Mouse (Mus musculus) G1E (cell line): ENCODE measurements around the gene Ins2. TPM values are rescaled to one million over a fixed set of nuclear protein-coding genes. Genes with fewer than 3 reads are reported as not detected.

ENCODE experiments used
- ATAC-seq: 2 replicates; pipeline ENCODE4 v1.8.0; 2016; ENCODE audit warnings: mild to moderate bottlenecking; ENCODE audit not compliant: insufficient number of reproducible peaks, poor library complexity, low FRiP score, severe bottlenecking; ENCODE audit errors: extremely low read depth
- DNase-seq: peaks from one replicate; pipeline ENCODE4 v3.0.0; 2012; ENCODE audit warnings: low spot score
- H3K27me3 ChIP-seq: 2 replicates; pipeline ENCODE4 v1.6.1; 2012; ENCODE audit warnings: mild to moderate bottlenecking, low read length, inconsistent platforms; ENCODE audit not compliant: insufficient read depth
- H3K36me3 ChIP-seq: replicated peaks from 2 replicates; pipeline ENCODE3; 2012; ENCODE audit warnings: mild to moderate bottlenecking, inconsistent platforms
- H3K4me1 ChIP-seq: 2 replicates; pipeline ENCODE4 v1.6.1; 2012; ENCODE audit warnings: low read depth, low read length, inconsistent platforms, mixed read lengths; ENCODE audit not compliant: insufficient read depth
- H3K4me3 ChIP-seq: 2 replicates; pipeline ENCODE4 v1.5.1; 2012; ENCODE audit warnings: low read depth, mild to moderate bottlenecking, inconsistent platforms, low read length, moderate library complexity, mixed read lengths
- H3K9me3 ChIP-seq: replicated peaks from 2 replicates; pipeline ENCODE4 v1.6.1; 2012; ENCODE audit warnings: inconsistent platforms
- CTCF ChIP-seq: IDR thresholded peaks from 2 replicates; pipeline ENCODE4 v1.5.1; 2012; ENCODE audit warnings: low read depth, low read length, inconsistent platforms, mixed read lengths
- GATA1 ChIP-seq: IDR thresholded peaks from 2 replicates; pipeline ENCODE4 v1.6.1; 2012; ENCODE audit warnings: borderline replicate concordance, low read length, inconsistent platforms, mixed read lengths
- GATA2 ChIP-seq: IDR thresholded peaks from 2 replicates; pipeline ENCODE4 v1.6.1; 2012; ENCODE audit warnings: low read depth, low read length, inconsistent platforms, borderline replicate concordance
- POLR2AphosphoS5 ChIP-seq: IDR thresholded peaks from 2 replicates; pipeline ENCODE4 v1.6.1; 2012; ENCODE audit warnings: low read depth, low read length, inconsistent platforms; ENCODE audit not compliant: insufficient replicate concordance
- TAL1 ChIP-seq: conservative IDR thresholded peaks from 2 replicates; pipeline ENCODE4 v1.6.1; 2012; ENCODE audit warnings: low read depth, low read length, inconsistent platforms, mixed read lengths
- polyA plus RNA-seq: library from polyadenylated mRNA; stranded (reverse); fragments of >175 nt; gene quantifications from 2 replicates; pipeline ENCODE4 v1.2.3, GENCODE M21; 2012
- total RNA-seq, 2 experiments: library from RNA; stranded (forward) in 1 of 2; stranded (reverse) in 1 of 2; fragments of 200-1000 nt in 1 of 2; fragments of >200 nt in 1 of 2; fragmentation: Nextera tagmentation in 1 of 2; gene quantifications; 2 replicates each; pipeline ENCODE4 v1.2.3; 2014 to 2017

The Ins2 gene
- total and polyA plus RNA-seq, 3 experiments, result 0.38 TPM; not detected in 2

DNA sequence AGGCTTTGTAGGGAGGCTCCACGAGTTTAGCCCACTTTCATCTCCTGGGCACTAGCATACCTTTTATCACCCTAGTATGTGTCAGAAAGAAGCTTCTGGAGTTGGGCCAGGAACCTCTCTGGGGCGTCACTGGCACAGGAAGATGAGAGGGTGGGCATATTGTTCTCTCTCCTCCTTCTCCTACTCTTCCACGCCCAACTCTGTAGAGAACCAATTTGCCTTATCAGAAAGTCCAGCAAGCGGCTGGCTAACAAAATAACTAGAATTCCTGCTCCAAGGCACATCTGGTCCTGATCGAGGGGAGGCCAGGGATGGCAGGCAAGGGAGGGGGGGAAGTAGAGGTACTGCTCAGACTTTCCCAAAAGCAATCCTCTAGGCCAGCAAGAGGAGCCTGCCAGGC is 98.1 kb downstream of the Ins2 start:
- peaks cover 6% of the 10 kb centered on the region for H3K27me3 ChIP-seq
- no peak for ATAC-seq
- no peak for TF ChIP-seq CTCF
- no peak for TF ChIP-seq GATA1
- no peak for TF ChIP-seq POLR2AphosphoS5
- no peak for TF ChIP-seq TAL1
- no peaks in the 10 kb centered on the region for H3K36me3 ChIP-seq
- H3K9me3 ChIP-seq, result no peaks in the 10 kb centered on the region
- no peak for DNase-seq
- no peak overlapping the region for H3K4me3 ChIP-seq
- no peaks in the 10 kb centered on the region for H3K4me1 ChIP-seq

DNA sequence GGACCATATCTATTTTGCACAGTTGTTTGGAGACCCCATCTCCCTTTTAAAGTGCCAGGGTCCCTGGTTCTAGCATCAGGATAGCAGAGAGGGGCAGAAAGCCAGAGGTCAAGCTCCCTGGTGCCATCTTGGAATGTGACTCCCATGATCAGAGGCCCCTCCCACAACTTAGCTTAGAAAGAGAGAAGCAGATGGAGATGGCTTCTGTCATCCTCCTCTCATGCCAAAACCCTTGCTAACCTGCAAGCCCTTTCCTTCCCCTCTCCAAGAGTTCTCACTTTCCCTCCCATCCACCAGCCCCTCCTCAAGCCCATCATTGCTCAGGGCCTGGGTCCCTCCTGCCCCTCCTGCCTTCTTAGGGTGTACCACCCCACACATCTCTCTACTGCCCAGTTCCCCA is 107.0 kb downstream of the Ins2 start:
- Histone ChIP-seq H3K27me3 (peaks cover 3% of the 10 kb centered on the region), H3K9me3 (no peaks in the 10 kb centered on the region), H3K36me3 (no peaks in the 10 kb centered on the region), H3K4me1 (no peaks in the 10 kb centered on the region), H3K4me3 (no peak overlapping the region)
- ATAC-seq (no peak), DNase-seq (no peak)
- TF ChIP-seq GATA1, result no peak
- TF ChIP-seq TAL1, result no peak
- no peak for TF ChIP-seq CTCF
- no peak for TF ChIP-seq POLR2AphosphoS5
- no peak for TF ChIP-seq GATA2

DNA sequence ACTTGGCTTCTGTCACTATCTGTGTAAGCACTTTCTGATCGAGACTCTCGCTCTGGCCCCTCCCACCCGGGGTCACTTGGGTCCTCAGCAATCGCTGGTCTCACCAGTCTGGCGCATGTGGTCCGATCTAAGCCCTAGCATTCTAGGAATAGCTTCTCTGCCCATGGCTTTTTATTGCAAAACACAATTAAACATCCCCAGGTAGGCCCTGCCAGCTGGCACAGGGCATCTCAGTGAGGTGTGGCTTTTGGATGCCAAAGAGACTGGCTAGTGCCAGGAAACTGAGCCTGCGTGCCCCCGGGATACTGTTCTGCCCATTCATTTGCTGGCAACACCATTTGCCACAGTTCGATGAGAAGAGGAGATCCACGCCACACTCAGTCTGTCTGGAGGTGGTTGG is 112.5 kb downstream of the Ins2 start:
- no peaks in the 10 kb centered on the region for H3K4me1 ChIP-seq
- H3K4me3 ChIP-seq, result no peak overlapping the region
- no peaks in the 10 kb centered on the region; the same call in 1 of the 2 replicates for H3K27me3 ChIP-seq
- TF ChIP-seq GATA1 (no peak), GATA2 (no peak), POLR2AphosphoS5 (no peak), CTCF (no peak), TAL1 (no peak)
- H3K9me3 ChIP-seq, result no peaks in the 10 kb centered on the region
- DNase-seq (no peak), ATAC-seq (no peak)
- no peaks in the 10 kb centered on the region for H3K36me3 ChIP-seq

DNA sequence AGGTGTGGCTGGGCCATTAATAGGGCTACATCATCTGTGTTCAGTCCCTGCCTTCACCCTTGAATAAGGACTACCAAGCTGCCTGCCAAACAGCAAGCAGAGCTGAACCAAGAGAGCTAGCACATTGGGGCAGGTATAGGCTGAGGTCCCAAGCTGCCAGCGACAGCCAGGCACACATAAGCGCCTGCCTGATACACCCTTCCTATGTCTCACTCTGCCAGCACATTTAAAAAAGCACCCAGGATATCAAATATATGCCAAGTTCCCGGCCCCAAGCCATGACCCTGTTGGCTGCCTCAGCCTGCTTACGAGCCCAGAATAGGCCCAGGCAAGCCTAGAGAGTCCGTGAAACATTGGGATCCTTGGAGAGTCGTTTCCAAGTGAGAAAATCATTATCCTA is 113.4 kb downstream of the Ins2 start:
- Histone ChIP-seq H3K4me3 (no peak overlapping the region), H3K27me3 (no peaks in the 10 kb centered on the region; the same call in 1 of the 2 replicates), H3K36me3 (no peaks in the 10 kb centered on the region), H3K4me1 (no peaks in the 10 kb centered on the region), H3K9me3 (no peaks in the 10 kb centered on the region)
- TF ChIP-seq GATA1 (no peak), POLR2AphosphoS5 (no peak), CTCF (no peak), GATA2 (no peak), TAL1 (no peak)
- DNase-seq (no peak), ATAC-seq (no peak)

Other genes starting within 250 kb of the Ins2 start
- not detected in 2 replicates for gene Tnnt3, start 244.5 kb downstream of the Ins2 start, total RNA-seq (2014; fragmentation: Nextera tagmentation)
- not detected in 2 replicates for gene Tnnt3, start 244.5 kb downstream of the Ins2 start, total RNA-seq (2017)
- gene Tnnt3, start 244.5 kb downstream of the Ins2 start, polyA plus RNA-seq, result not detected in 2 replicates
- gene Mrpl23, start 210.7 kb downstream of the Ins2 start, total RNA-seq (2014; fragmentation: Nextera tagmentation), result 33.1 and 49.2 TPM in 2 replicates
- 44.4 and 54.4 TPM in 2 replicates for gene Mrpl23, start 210.7 kb downstream of the Ins2 start, total RNA-seq (2017)
- gene Mrpl23, start 210.7 kb downstream of the Ins2 start, polyA plus RNA-seq, result 21.5 and 30.3 TPM in 2 replicates
- not detected in 2 replicates for gene Igf2, start 76.6 kb downstream of the Ins2 start, total RNA-seq (2014; fragmentation: Nextera tagmentation)
- under 0.01 and 0.27 TPM in 2 replicates for gene Igf2, start 76.6 kb downstream of the Ins2 start, total RNA-seq (2017)
- not detected in 2 replicates for gene Igf2, start 76.6 kb downstream of the Ins2 start, polyA plus RNA-seq
- not detected in 2 replicates for gene Gm49394, start 73.4 kb downstream of the Ins2 start, total RNA-seq (2014; fragmentation: Nextera tagmentation)
- gene Gm49394, start 73.4 kb downstream of the Ins2 start, total RNA-seq (2017), result under 0.01 TPM in 1 of 2 replicates, not detected in the other
- not detected in 2 replicates for gene Gm49394, start 73.4 kb downstream of the Ins2 start, polyA plus RNA-seq
- gene Th, start 187.7 kb upstream of the Ins2 start, total RNA-seq (2014; fragmentation: Nextera tagmentation), result not detected in 2 replicates
- gene Th, start 187.7 kb upstream of the Ins2 start, total RNA-seq (2017), result not detected in 2 replicates
- not detected in 2 replicates for gene Th, start 187.7 kb upstream of the Ins2 start, polyA plus RNA-seq
- gene Ascl2, start 225.9 kb upstream of the Ins2 start, total RNA-seq (2014; fragmentation: Nextera tagmentation), result not detected in 2 replicates
- gene Ascl2, start 225.9 kb upstream of the Ins2 start, total RNA-seq (2017), result 0.12 TPM in 1 of 2 replicates, not detected in the other
- gene Ascl2, start 225.9 kb upstream of the Ins2 start, polyA plus RNA-seq, result not detected in 2 replicates